Mouse (Mus musculus) embryonic stem cell, embryonic (primary cell): ENCODE results near the gene Tent4a.

Experiments used
- CTCF ChIA-PET, 4 experiments: fragments of 300-600 bp in 2 of 4; fragments of 350-600 bp in 2 of 4; sonication (Branson Sonifier 250); formaldehyde crosslinking; loops; one replicate each; lab custom pipeline; 2022; ENCODE audit warnings: inconsistent platforms in 2 of 4; lab: Charles Lee
- POLR2A ChIA-PET, 4 experiments: fragments of 300-600 bp in 2 of 4; fragments of 350-600 bp in 2 of 4; sonication (Branson Sonifier 250); formaldehyde crosslinking; loops; one replicate each; lab custom pipeline; 2022; ENCODE audit warnings: antibody characterized with exemption in 4 of 4, inconsistent platforms in 1 of 4; lab: Charles Lee

Tent4a gene

DNA sequence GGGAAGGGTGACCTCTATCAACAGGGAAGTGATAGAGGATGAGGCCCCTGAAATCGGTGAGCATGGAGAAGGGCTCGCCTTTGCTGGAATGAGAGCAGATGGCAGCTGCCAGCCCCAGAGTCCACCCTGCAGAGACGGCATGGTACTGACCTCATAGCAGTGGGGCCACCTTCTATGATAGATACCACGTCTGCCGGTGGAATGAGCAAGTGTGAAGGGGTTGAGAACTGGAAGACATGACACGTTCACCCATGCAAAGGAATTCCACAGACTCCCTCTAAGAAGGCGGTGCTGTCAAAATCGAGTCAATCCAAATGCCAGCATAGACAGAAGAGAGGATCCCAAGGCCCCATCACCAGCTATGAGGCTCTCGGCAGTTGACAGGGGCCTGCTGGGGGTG lies 19.8 kb upstream of the Tent4a start:
- POLR2A ChIA-PET, result interaction anchor here in 1 of 4 experiments (1.0 to 1.4 kb wide), 2 partner anchors 10 to 85 kb away, joined by 3 to 4 read pairs; no protein-coding TSS in a partner anchor
- CTCF ChIA-PET, result interaction anchor here in 1 of 4 experiments (0.6 to 2.6 kb wide), 4 partner anchors 10 to 227 kb away, joined by 3 to 11 read pairs (median 6); no protein-coding TSS in a partner anchor

DNA sequence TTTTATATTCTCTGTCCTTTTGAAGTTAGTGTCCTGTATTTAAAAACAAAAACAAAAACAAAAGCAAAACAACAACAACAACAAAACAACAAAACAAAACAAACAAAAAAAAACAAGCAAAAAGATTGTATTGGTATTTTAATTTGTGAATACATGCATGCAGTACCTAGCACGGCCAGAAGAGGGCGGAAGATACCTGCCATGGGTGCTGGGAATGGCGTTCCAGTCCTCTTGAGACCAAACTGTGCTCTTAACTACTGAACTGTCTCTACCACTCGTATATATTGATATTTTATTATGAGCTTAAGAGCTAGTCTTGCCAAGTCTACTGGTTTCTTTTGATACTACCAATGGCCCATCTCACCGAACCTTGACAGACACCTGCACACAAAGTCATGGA lies 18.6 kb upstream of the Tent4a start:
- ChIA-PET POLR2A (interaction anchor here in 2 of 4 experiments (0.5 to 0.6 kb wide), 2 partner anchors 59 to 95 kb away, joined by 3 to 5 read pairs; no protein-coding TSS in a partner anchor), CTCF (interaction anchor here in 3 of 4 experiments (0.7 to 2.6 kb wide), 8 partner anchors 8 to 105 kb away, joined by 3 to 11 read pairs (median 4); no protein-coding TSS in a partner anchor)

GRCm38 (mm10) chr13:69550831-69551230 lies 16.4 kb upstream of the Tent4a start:
- CTCF ChIA-PET, result no interaction called here
- POLR2A ChIA-PET, result interaction anchor here in 1 of 4 experiments (1.1 kb wide), 1 partner anchor 60 kb away, joined by 3 read pairs; the partner anchor contains the start of gene Srd5a1

DNA sequence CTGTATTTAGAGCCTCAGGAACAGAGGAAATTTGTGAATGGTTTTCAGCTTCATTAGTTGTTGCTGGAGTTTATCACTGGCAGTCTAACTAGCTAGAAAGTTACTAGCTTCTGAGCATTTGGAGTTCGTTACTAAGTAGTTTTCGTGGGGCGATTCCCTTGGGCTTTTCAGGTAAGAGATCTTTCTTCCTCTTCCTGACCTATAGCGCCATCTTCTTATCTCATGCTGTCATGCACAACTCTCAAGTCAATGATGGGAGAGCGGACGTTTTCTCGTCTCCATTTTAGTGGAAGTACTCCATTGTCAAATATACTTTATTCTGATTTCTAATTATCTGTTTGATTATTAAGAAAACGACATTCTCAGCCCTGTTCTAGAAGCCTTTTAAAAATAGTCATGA lies 15.6 kb upstream of the Tent4a start:
- POLR2A ChIA-PET, result interaction anchor here in 2 of 4 experiments (0.8 to 1.1 kb wide), 2 partner anchors 10 to 61 kb away, joined by 3 read pairs; partner anchors contain the start of gene Srd5a1 (in 1 of the 2)
- CTCF ChIA-PET, result interaction anchor here in 2 of 4 experiments (0.6 to 0.7 kb wide), 2 partner anchors 40 kb away, joined by 3 read pairs; no protein-coding TSS in a partner anchor

DNA sequence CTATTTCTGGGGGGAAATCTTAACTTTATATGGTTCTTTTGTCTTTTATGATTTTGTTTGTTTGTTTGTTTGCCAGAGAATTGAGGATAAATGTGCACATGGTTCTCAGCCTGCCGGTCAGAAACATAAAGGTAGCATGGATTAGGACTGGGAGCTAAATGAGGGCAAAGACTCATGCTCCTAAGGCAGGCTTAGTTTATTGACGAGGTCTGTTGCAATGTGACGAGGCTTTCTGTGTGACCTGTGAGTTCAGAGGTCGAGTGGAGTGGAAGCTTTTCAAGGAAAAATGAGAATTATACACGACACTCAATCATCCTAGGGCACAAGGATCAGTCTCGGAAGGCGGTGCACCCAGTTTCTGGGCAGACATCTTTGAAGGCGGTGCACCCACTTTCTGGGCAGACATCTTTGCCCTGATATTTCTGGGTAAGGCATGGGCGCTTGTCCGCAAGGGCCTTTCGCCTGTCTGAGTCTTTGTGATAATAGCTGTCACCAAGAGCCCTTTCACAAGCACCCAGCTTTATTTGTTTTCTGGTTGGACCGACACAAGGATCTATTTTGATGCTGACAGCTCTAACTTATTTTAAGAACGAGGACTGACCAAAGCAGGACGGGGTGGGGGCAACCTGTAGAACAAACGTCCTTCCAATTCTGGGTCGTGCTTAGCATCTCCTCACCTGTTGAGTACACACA lies 13.2 kb upstream of the Tent4a start:
- ChIA-PET POLR2A (interaction anchor here in 2 of 4 experiments (1.3 to 1.7 kb wide), 2 partner anchors 64 kb away, joined by 4 to 5 read pairs; partner anchors contain the start of gene Srd5a1 (in 2 of the 2)), CTCF (interaction anchor here in 1 of 4 experiments (0.6 kb wide), 1 partner anchor 146 kb away, joined by 3 read pairs; no protein-coding TSS in a partner anchor)

- ChIA-PET CTCF (interaction anchor here in 3 of 4 experiments (0.5 to 1.4 kb wide), 12 partner anchors 8 to 1097 kb away, joined by 3 to 9 read pairs (median 4); partner anchors contain the start of gene Srd5a1 (in 1 of the 3)), POLR2A (interaction anchor here in 2 of 4 experiments (0.9 to 1.0 kb wide), 3 partner anchors 9 to 23 kb away, joined by 3 to 5 read pairs (median 3); no protein-coding TSS in a partner anchor)
These were observed 10.6 kb upstream of the Tent4a start for GRCm38 (mm10) chr13:69545019-69545418.

- ChIA-PET POLR2A (no interaction called here), CTCF (interaction anchor here in 1 of 4 experiments (0.6 kb wide), 1 partner anchor 10 kb away, joined by 3 read pairs; no protein-coding TSS in a partner anchor)
These were observed 9.2 kb upstream of the Tent4a start for GRCm38 (mm10) chr13:69543595-69543994.

- ChIA-PET POLR2A (interaction anchor here in 2 of 4 experiments (0.9 to 2.0 kb wide), 3 partner anchors 12 to 69 kb away, joined by 4 to 8 read pairs (median 4); partner anchors contain the start of gene Srd5a1 (in 2 of the 2)), CTCF (interaction anchor here in 3 of 4 experiments (0.7 to 1.7 kb wide), 5 partner anchors 33 to 864 kb away, joined by 4 to 5 read pairs (median 4); no protein-coding TSS in a partner anchor)
These were observed 8.3 kb upstream of the Tent4a start for GRCm38 (mm10) chr13:69542571-69543352.

GRCm38 (mm10) chr13:69541776-69542175 lies 7.4 kb upstream of the Tent4a start:
- CTCF ChIA-PET, result interaction anchor here in 3 of 4 experiments (0.6 to 1.7 kb wide), 7 partner anchors 32 to 865 kb away, joined by 3 to 5 read pairs (median 4); no protein-coding TSS in a partner anchor
- POLR2A ChIA-PET, result interaction anchor here in 3 of 4 experiments (0.5 to 2.0 kb wide), 5 partner anchors 11 to 1798 kb away, joined by 3 to 8 read pairs (median 4); partner anchors contain the start of gene Srd5a1 (in 2 of the 3)

GRCm38 (mm10) chr13:69541209-69541608 lies 6.8 kb upstream of the Tent4a start:
- ChIA-PET POLR2A (interaction anchor here in 3 of 4 experiments (0.5 to 2.0 kb wide), 3 partner anchors 10 to 1797 kb away, joined by 5 to 8 read pairs (median 6); partner anchors contain the start of gene Srd5a1 (in 1 of the 3)), CTCF (interaction anchor here in 2 of 4 experiments (0.7 to 1.7 kb wide), 4 partner anchors 32 to 166 kb away, joined by 3 to 5 read pairs (median 4); no protein-coding TSS in a partner anchor)

DNA sequence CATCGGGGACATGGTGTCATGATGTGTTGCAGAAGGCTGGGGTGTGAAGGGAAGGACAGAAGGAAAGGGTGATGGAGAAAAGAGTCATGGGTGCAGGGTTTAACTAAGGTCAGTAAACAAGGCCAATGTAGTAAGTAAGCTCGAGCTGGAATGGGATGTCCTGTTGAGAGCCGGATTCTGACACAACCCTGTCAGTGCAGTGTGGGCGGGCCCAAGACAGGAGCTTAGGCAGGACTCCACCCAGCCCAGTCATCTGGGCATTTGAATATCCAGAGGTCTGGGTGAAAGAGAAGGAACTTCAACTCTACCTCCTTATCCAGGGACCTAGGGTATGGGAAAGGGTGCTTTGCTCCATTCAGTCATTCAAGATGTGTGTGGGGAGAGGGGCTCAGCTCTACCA lies 3.9 kb upstream of the Tent4a start:
- ChIA-PET CTCF (interaction anchor here in 2 of 4 experiments (0.7 to 2.8 kb wide), 5 partner anchors 14 to 45 kb away, joined by 3 to 7 read pairs (median 4); no protein-coding TSS in a partner anchor), POLR2A (interaction anchor here in 3 of 4 experiments (0.8 to 1.3 kb wide), 9 partner anchors 9 to 96 kb away, joined by 3 to 11 read pairs (median 3); partner anchors contain the start of gene Srd5a1 (in 1 of the 3))

GRCm38 (mm10) chr13:69537366-69537765 lies 2.9 kb upstream of the Tent4a start:
- CTCF ChIA-PET, result interaction anchor here (0.6 to 2.8 kb wide), 5 partner anchors 7 to 44 kb away, joined by 3 to 7 read pairs (median 4); no protein-coding TSS in a partner anchor
- POLR2A ChIA-PET, result interaction anchor here in 3 of 4 experiments (0.7 to 2.7 kb wide), 5 partner anchors 8 to 75 kb away, joined by 3 to 7 read pairs (median 4); partner anchors contain the start of gene Srd5a1 (in 2 of the 3)

DNA sequence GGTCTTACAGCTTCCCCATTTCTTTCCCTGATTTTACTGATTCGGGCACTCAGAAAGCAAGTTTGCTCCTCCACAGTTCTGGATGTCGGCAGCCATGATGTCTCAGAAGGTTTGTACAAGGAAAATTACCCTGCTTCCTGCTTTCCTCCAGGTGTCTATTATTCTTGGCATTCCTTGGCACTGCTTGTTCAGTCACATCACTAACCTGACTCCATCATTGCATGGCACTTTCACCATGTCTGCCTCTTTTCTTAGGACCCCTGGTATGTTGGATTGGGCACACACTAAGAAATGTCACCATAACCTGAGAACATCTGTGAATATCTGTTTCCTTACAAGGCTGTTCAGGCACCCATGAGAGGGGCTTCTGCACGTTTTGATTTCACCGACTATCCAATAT lies 1.6 kb upstream of the Tent4a start:
- ChIA-PET POLR2A (interaction anchor here in 3 of 4 experiments (1.0 to 2.7 kb wide), 6 partner anchors 9 to 77 kb away, joined by 3 to 7 read pairs (median 3); no protein-coding TSS in a partner anchor), CTCF (interaction anchor here in 1 of 4 experiments (1.6 kb wide), 1 partner anchor 9 kb away, joined by 4 read pairs; no protein-coding TSS in a partner anchor)

DNA sequence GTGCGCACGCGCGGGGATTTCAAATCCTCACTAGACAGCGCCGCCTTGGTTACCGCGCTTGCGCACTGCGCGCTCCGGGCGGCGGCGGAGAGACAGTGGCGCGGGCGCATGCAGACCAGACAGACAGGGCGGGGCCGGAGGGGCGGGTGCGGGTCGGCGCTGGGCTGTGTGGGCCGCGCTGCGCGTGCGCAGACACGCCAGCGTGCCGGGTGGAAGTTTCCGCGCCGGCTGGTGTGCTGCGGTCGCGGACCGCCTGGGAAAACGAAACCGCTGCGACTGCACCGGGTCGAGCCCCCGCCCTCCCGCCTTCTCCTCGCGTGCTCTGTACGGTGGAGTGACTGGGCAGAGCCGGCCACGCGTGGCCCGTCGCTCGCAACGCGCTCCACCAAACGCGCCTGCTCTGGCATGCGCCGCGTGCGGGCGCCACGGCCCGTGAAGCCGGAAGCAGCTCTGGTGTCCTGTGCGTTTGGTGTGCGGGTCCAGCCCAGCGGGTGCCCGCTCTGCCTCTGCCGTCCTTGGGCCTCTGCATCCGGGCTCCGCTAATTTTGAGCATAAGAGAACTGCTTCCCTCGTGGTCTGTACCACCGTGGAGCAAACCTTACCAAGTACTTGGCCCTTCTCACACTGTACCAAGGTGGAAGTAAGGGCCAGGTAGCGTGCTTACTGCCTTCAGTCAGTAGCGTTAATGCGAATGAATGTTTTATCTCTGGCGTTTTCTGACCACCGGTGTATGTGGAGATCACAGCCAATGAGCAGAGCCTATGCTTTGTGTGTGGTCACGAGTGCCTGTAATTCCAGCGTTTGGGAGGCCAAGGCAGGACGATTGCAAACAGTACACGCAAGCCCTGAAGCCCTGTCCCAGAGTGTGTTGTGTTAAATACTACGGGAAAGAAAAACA lies 486 bp upstream of the Tent4a start:
- ChIA-PET CTCF (no interaction called here), POLR2A (interaction anchor here in 2 of 4 experiments (0.6 to 2.7 kb wide), 7 partner anchors 8 to 941 kb away, joined by 3 to 7 read pairs (median 3); partner anchors contain the start of gene Srd5a1 (in 2 of the 2))

GRCm38 (mm10) chr13:69533405-69534333 lies 748 bp downstream of the Tent4a start, which contains the start of gene Nsun2:
Gene Nsun2 (plus strand): TSS chr13:69533746.
- CTCF ChIA-PET, result no interaction called here
- POLR2A ChIA-PET, result interaction anchor here in 1 of 4 experiments (1.5 kb wide), 2 partner anchors 14 to 78 kb away, joined by 6 to 8 read pairs; partner anchors contain the start of gene Srd5a1
